Mouse (Mus musculus) heart, embryonic 13.5 days (tissue): ENCODE results near the gene C1qtnf9. TPM values are rescaled to one million over a fixed set of nuclear protein-coding genes. Genes with fewer than 3 reads are reported as not detected.
A peak's percentile ranks its signal among the peaks of the same experiment; 100 is the strongest.

ENCODE experiments used
- ATAC-seq: fragments of 200-750 bp; cut with Nextera tagmentation; 2 replicates; pipeline ENCODE4 v1.8.0; 2017; ENCODE audit warnings: moderate TSS enrichment; ENCODE audit not compliant: insufficient number of reproducible peaks, low FRiP score, low TSS enrichment; ENCODE audit errors: extremely low read depth
- H3K27ac ChIP-seq: fragments of 300-500 bp; sonication (generic); replicated peaks from 2 replicates; pipeline ENCODE4 v1.5.1; 2015; ENCODE audit warnings: moderate library complexity, mild to moderate bottlenecking, inconsistent platforms
- H3K27me3 ChIP-seq: fragments of 300-500 bp; sonication (generic); replicated peaks from 2 replicates; pipeline ENCODE4 v1.6.1; 2015; ENCODE audit warnings: mild to moderate bottlenecking, inconsistent platforms
- H3K36me3 ChIP-seq: fragments of 300-500 bp; sonication (generic); 2 replicates; pipeline ENCODE4 v1.6.1; 2015; ENCODE audit warnings: mild to moderate bottlenecking, inconsistent platforms
- H3K4me1 ChIP-seq: fragments of 300-500 bp; sonication (generic); 2 replicates; pipeline ENCODE4 v1.6.1; 2015; ENCODE audit warnings: inconsistent platforms
- H3K4me2 ChIP-seq: fragments of 300-500 bp; sonication (generic); 2 replicates; pipeline ENCODE4 v1.6.1; 2015; ENCODE audit warnings: inconsistent platforms, mild to moderate bottlenecking, moderate library complexity
- H3K4me3 ChIP-seq: fragments of 300-500 bp; sonication (generic); 2 replicates; pipeline ENCODE4 v1.5.1; 2015; ENCODE audit warnings: moderate library complexity, mild to moderate bottlenecking, inconsistent platforms
- H3K9ac ChIP-seq: fragments of 300-500 bp; sonication (generic); 2 replicates; pipeline ENCODE4 v1.6.1; 2015; ENCODE audit warnings: inconsistent platforms, mild to moderate bottlenecking, moderate library complexity
- H3K9me3 ChIP-seq: fragments of 300-500 bp; sonication (generic); 2 replicates; pipeline ENCODE4 v1.6.1; 2016; ENCODE audit warnings: inconsistent platforms
- WGBS: fragments of 180-500 bp; shearing (Covaris S2); methylation state at CpG from one replicate; pipeline ENCODE4 v1.1.7; 2015; ENCODE audit warnings: mixed read lengths; 5-methylcytosine and 5-hydroxymethylcytosine counted together
- polyA plus RNA-seq: library from polyadenylated mRNA; unstranded; fragments of >200 nt; fragmentation: Nextera tagmentation; extraction: Ambion mirVana; gene quantifications from 2 replicates; pipeline ENCODE4 v1.2.1, GENCODE M21; 2015

Gene C1qtnf9
- polyA plus RNA-seq, 1 experiment from 2014 or later: 0.36 TPM

DNA sequence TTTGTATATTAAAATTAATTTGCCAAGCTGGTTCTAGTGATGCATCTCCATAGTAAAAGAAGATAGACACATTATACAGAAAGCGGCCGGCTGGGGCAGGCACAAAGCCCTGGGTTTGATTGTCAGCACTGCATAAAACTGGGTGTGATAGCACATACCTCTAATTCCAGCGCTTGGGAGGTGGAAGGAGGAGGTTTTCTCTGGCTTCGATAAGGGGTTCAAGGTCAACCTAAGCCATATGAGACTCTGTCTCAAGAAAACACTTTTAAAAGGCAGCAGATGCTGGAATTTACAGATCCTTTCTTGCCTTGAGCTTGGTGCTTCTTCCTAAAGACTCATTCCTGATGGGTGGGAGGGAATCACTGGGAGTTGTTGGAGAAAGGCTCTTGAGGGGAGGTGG, 3.4 kb upstream of the C1qtnf9 start:
- Histone ChIP-seq H3K27me3 (no peaks in the 10 kb centered on the region), H3K4me3 (no peak overlapping the region), H3K36me3 (peaks cover 34% of the 10 kb centered on the region), H3K4me1 (peaks cover 40% of the 10 kb centered on the region), H3K27ac (peak overlapping the region; percentile 29; the same call in 1 of the 2 replicates), H3K9ac (no peak overlapping the region), H3K4me2 (no peak overlapping the region), H3K9me3 (no peaks in the 10 kb centered on the region)
- WGBS: 38% methylated on average over 4 of the region's 4 CpGs
- ATAC-seq: no peak

GRCm38 (mm10) chr14:60765025-60765424, 2.9 kb upstream of the C1qtnf9 start:
- H3K4me3 ChIP-seq: no peak overlapping the region
- H3K4me1 ChIP-seq: peaks cover 40% of the 10 kb centered on the region
- no peaks in the 10 kb centered on the region for H3K27me3 ChIP-seq
- no peak overlapping the region for H3K4me2 ChIP-seq
- H3K9me3 ChIP-seq: no peaks in the 10 kb centered on the region
- ATAC-seq: no peak
- H3K9ac ChIP-seq: no peak overlapping the region
- peak overlapping the region; percentile 29; the same call in 1 of the 2 replicates for H3K27ac ChIP-seq
- WGBS: 46% methylated on average over 2 of the region's 2 CpGs
- H3K36me3 ChIP-seq: peaks cover 29% of the 10 kb centered on the region

DNA sequence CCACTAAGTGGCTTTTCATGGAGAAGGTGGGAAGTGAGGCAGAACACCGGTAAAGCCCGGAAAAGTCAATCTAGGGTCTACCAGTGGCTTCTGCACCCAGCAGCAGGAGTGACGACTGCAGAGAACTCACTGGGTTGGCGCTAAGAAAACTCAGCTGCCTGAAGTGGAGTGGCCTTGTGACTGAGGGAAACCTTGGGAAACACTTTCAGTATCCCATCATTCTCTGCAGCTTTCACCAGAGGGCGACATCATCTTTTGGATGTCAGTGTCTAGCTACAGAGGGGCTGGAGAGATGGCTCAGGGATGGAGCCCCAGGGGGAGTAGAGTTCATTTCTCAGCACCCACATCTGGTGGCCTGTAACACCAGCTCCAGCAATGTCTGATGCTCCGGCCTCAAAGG, 1.4 kb downstream of the C1qtnf9 start:
- no peak for ATAC-seq
- H3K27ac ChIP-seq: no peak overlapping the region
- 40% methylated on average over 6 of the region's 6 CpGs for WGBS

GRCm38 (mm10) chr14:60770594-60770993, 2.7 kb downstream of the C1qtnf9 start:
- Histone ChIP-seq H3K9ac (no peak overlapping the region), H3K9me3 (no peaks in the 10 kb centered on the region), H3K4me3 (no peak overlapping the region), H3K27ac (no peak overlapping the region), H3K36me3 (no peaks in the 10 kb centered on the region), H3K4me1 (peaks cover 8% of the 10 kb centered on the region; the same call in 1 of the 2 replicates), H3K27me3 (no peaks in the 10 kb centered on the region), H3K4me2 (peak overlapping the region; percentile 66)
- 68% methylated on average over 6 of the region's 6 CpGs for WGBS
- no peak for ATAC-seq

More for the DNA sequence above, 1.4 kb downstream of the C1qtnf9 start:
- Histone ChIP-seq H3K36me3 (no peaks in the 10 kb centered on the region), H3K27me3 (no peaks in the 10 kb centered on the region), H3K4me1 (peaks cover 18% of the 10 kb centered on the region), H3K4me2 (no peak overlapping the region), H3K9ac (no peak overlapping the region), H3K9me3 (no peaks in the 10 kb centered on the region), H3K4me3 (no peak overlapping the region)

GRCm38 (mm10) chr14:60771057-60771456, 3.1 kb downstream of the C1qtnf9 start:
- Histone ChIP-seq H3K27me3 (no peaks in the 10 kb centered on the region), H3K4me1 (peaks cover 7% of the 10 kb centered on the region; the same call in 1 of the 2 replicates), H3K36me3 (no peaks in the 10 kb centered on the region), H3K9ac (no peak overlapping the region), H3K4me3 (peak overlapping the region; percentile 43), H3K27ac (no peak overlapping the region), H3K9me3 (no peaks in the 10 kb centered on the region), H3K4me2 (peak overlapping the region; percentile 66)
- 9% methylated on average over 8 of the region's 8 CpGs for WGBS
- ATAC-seq: no peak

GRCm38 (mm10) chr14:60773476-60773875, 5.5 kb downstream of the C1qtnf9 start:
- Histone ChIP-seq H3K4me3 (no peak overlapping the region), H3K4me2 (no peak overlapping the region), H3K9me3 (no peaks in the 10 kb centered on the region), H3K27me3 (no peaks in the 10 kb centered on the region), H3K4me1 (no peaks in the 10 kb centered on the region), H3K27ac (no peak overlapping the region), H3K36me3 (no peaks in the 10 kb centered on the region), H3K9ac (no peak overlapping the region)
- 87% methylated on average over 2 of the region's 2 CpGs for WGBS
- ATAC-seq: no peak

DNA sequence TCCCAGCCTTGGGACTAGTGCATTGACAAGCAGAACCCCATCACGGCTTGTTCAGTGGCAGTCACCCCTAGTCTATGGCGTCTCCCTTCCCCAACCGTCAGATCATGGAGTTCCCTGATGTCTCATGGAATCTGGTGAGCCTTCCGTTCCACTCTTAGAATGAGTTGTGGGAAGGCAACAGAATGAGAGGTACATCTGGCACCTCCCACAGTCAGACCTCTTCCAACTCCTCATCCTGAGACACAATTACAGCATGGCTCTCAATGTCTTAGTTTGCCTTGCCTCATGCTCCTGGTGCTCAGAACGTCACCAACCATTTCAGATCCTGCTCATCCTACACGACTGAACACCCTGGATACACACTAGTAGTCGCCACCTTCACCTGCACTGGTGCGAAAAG, 8.6 kb downstream of the C1qtnf9 start:
- H3K4me3 ChIP-seq: no peak overlapping the region
- no peak overlapping the region for H3K4me2 ChIP-seq
- H3K9me3 ChIP-seq: no peaks in the 10 kb centered on the region
- H3K27me3 ChIP-seq: 0 out of 2 replicates have a peak, but pooled peaks cover 5% of the 10 kb centered on the region
- H3K27ac ChIP-seq: no peak overlapping the region
- 78% methylated on average over 8 of the region's 8 CpGs for WGBS
- H3K9ac ChIP-seq: no peak overlapping the region
- no peaks in the 10 kb centered on the region for H3K4me1 ChIP-seq
- ATAC-seq: no peak
- no peaks in the 10 kb centered on the region for H3K36me3 ChIP-seq

GRCm38 (mm10) chr14:60777485-60777919, 9.6 kb downstream of the C1qtnf9 start:
- H3K9ac ChIP-seq: no peak overlapping the region
- peaks cover 9% of the 10 kb centered on the region; the same call in 1 of the 2 replicates for H3K27me3 ChIP-seq
- ATAC-seq: no peak
- H3K4me1 ChIP-seq: peaks cover 4% of the 10 kb centered on the region; the same call in 1 of the 2 replicates
- no peak overlapping the region for H3K27ac ChIP-seq
- no peaks in the 10 kb centered on the region for H3K36me3 ChIP-seq
- no peak overlapping the region for H3K4me2 ChIP-seq
- no peaks in the 10 kb centered on the region for H3K9me3 ChIP-seq
- 77% methylated on average over 5 of the region's 5 CpGs for WGBS
- no peak overlapping the region for H3K4me3 ChIP-seq

DNA sequence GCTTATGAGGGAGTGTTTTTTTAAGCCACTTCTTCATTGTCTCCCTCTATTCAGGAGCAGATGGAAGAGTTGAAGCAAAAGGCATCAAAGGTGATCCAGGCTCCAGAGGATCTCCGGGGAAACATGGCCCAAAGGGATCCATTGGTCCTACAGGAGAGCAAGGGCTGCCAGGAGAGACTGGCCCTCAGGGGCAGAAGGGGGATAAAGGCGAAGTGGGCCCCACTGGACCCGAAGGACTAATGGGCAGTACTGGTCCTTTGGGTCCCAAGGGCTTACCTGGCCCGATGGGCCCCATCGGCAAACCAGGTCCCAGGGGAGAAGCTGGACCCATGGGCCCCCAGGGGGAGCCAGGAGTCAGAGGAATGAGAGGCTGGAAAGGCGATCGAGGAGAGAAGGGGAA, 11.3 kb downstream of the C1qtnf9 start:
- Histone ChIP-seq H3K36me3 (no peaks in the 10 kb centered on the region), H3K4me1 (peaks cover 4% of the 10 kb centered on the region; the same call in 1 of the 2 replicates), H3K9ac (no peak overlapping the region), H3K27me3 (peaks cover 14% of the 10 kb centered on the region; the same call in 1 of the 2 replicates), H3K9me3 (no peaks in the 10 kb centered on the region), H3K4me3 (no peak overlapping the region), H3K27ac (no peak overlapping the region), H3K4me2 (no peak overlapping the region)
- 83% methylated on average over 7 of the region's 7 CpGs for WGBS
- no peak for ATAC-seq

DNA sequence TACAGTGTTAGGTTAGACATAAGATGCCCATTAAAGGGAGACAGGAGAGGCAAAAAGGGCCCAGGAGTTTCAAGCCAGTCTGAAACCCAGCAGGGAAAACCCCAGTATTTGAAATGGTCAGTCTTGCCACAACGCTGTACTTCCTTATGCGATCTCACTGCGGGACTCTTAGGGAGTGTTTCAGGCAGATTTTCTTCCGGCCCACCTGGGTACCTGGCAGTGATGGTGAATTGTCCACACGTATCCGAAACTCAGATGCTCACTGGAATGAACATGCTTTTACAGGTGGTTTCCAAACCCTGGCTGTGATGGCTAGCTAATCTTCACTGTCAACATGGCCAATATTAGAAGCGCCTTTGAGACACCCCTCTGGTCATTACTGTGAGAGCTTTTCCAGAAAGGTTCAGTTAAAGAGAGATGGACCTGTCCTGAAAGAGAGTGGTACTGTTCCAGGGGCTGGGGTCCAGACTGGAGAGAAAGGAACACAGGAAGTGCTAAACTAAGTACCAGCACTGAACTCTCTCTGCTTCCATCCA, 14.3 kb downstream of the C1qtnf9 start:
- no peak for ATAC-seq
- peaks cover 14% of the 10 kb centered on the region; the same call in 1 of the 2 replicates for H3K27me3 ChIP-seq
- no peak overlapping the region for H3K27ac ChIP-seq
- H3K36me3 ChIP-seq: no peaks in the 10 kb centered on the region
- H3K9me3 ChIP-seq: no peaks in the 10 kb centered on the region
- 36% methylated on average over 7 of the region's 7 CpGs for WGBS
- peaks cover 14% of the 10 kb centered on the region for H3K4me1 ChIP-seq
- H3K9ac ChIP-seq: no peak overlapping the region
- H3K4me2 ChIP-seq: no peak overlapping the region
- H3K4me3 ChIP-seq: no peak overlapping the region

- no peaks in the 10 kb centered on the region for H3K9me3 ChIP-seq
- no peak for ATAC-seq
- no peak overlapping the region for H3K4me2 ChIP-seq
- 37% methylated on average over 8 of the region's 8 CpGs for WGBS
- H3K4me3 ChIP-seq: no peak overlapping the region
- peaks cover 14% of the 10 kb centered on the region; the same call in 1 of the 2 replicates for H3K27me3 ChIP-seq
- H3K4me1 ChIP-seq: peaks cover 14% of the 10 kb centered on the region
- 0 out of 2 replicates have a peak overlapping the region, but pooled peaks have one; percentile 37 for H3K9ac ChIP-seq
- H3K27ac ChIP-seq: no peak overlapping the region
- peaks cover 5% of the 10 kb centered on the region for H3K36me3 ChIP-seq
These were observed 15.3 kb downstream of the C1qtnf9 start for GRCm38 (mm10) chr14:60783196-60783595.
